Mouse (Mus musculus) megakaryocyte, embryonic 14.5 days (primary cell): ENCODE data around the gene Leo1.

Source experiments
- FLI1 ChIP-seq: IDR thresholded peaks from 2 replicates; pipeline ENCODE4 v1.6.1; 2012; ENCODE audit warnings: low read length, inconsistent platforms, mixed read lengths
- GATA1 ChIP-seq: IDR thresholded peaks from 3 replicates; pipeline ENCODE4 v1.6.1; 2012; ENCODE audit warnings: mixed read lengths, low read length, inconsistent platforms, borderline replicate concordance

GRCm38 (mm10) chr9:75444981-75445380 is 3.7 kb downstream of the Leo1 start:
- TF ChIP-seq GATA1: no peak
- TF ChIP-seq FLI1: no peak
